Mouse (Mus musculus) lung, postnatal 36 days (tissue): ENCODE data around the gene Vmn1r24.
"Not testable (repeated sequence)": the region's sequence is repeated elsewhere in the genome, so short reads cannot be mapped to it uniquely, and the experiment has no call there.

ENCODE experiments used
- DNase-seq: peaks from one replicate; pipeline ENCODE4 v3.0.0; 2022; ENCODE audit warnings: mixed read lengths

The Vmn1r24 gene

DNA sequence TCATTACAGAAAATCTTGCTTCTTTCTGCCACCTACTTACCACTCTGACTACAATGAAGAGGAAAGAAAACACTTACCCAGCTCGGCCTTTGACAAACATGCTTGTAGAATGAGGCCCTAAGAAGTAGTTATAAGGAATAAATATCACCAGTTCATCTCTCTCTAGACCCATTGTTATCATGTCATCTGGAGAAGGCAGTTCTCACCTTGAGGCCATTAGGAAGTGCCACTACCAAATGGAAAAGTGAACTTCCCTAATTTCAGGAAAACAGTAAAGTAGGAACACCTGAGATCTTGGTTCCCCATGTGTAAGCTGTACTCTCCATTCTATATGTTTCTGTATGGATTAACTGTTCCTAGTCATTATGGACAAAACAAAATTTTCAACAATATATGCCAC lies at the start of gene Vmn1r24:
Gene Vmn1r24, minus strand, starts transcription at position 101 of the 400 bp plus-strand sequence.
- DNase-seq, result not testable (repeated sequence)

DNA sequence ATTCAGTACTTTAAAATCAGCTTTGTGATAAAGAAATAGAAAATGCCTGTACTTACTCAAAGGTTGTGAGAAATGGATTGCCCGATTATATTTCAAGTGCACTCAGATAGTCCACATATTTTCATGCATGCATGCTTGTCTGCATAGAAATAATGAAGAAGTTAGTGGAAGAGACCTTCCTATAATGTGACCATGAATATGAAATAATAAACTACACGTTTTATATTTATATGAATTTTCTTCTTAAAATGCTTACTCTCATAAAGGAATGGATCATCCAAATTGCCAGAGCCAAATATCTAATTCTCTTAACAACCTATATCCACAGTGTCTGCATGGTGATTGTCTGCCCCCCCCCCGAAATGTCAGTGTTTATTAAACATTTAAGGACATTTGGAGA lies 19.4 kb upstream of the Vmn1r24 start, which contains the start of gene Vmn1r25:
Gene Vmn1r25, minus strand, starts transcription at position 101 of the 400 bp plus-strand sequence.
- DNase-seq, result no peak

- no peak for DNase-seq
Observed at GRCm38 (mm10) chr6:57926738-57927137, 34.6 kb downstream of the Vmn1r24 start, which contains the start of gene Vmn1r23. TSS of gene Vmn1r23 (minus strand) at chr6:57926838.

GRCm38 (mm10) chr6:57907928-57908327 lies 53.4 kb downstream of the Vmn1r24 start, which contains the start of gene Vmn1r22:
TSS of gene Vmn1r22 (minus strand) at chr6:57908028.
- no peak for DNase-seq
